Mouse (Mus musculus) forebrain, embryonic 12.5 days (tissue): ENCODE data around the gene Mid1ip1. TPM values are rescaled to one million over a fixed set of nuclear protein-coding genes. Genes with fewer than 3 reads are reported as not detected.

ENCODE experiments used
- ATAC-seq: fragments of 200-750 bp; cut with Nextera tagmentation; 2 replicates; pipeline ENCODE4 v1.8.0; 2017; ENCODE audit warnings: moderate TSS enrichment; ENCODE audit not compliant: low FRiP score
- H3K27ac ChIP-seq: fragments of 300-500 bp; sonication (generic); 2 replicates; pipeline ENCODE4 v1.5.1; 2016; ENCODE audit warnings: mild to moderate bottlenecking
- H3K27me3 ChIP-seq: fragments of 300-500 bp; sonication (generic); 2 replicates; pipeline ENCODE4 v1.6.1; 2016; ENCODE audit warnings: mild to moderate bottlenecking
- H3K36me3 ChIP-seq: fragments of 300-500 bp; sonication (generic); replicated peaks from 2 replicates; pipeline ENCODE4 v1.6.1; 2016; ENCODE audit warnings: mild to moderate bottlenecking
- H3K4me1 ChIP-seq: fragments of 300-500 bp; sonication (generic); 2 replicates; pipeline ENCODE4 v1.6.1; 2016
- H3K4me2 ChIP-seq: fragments of 300-500 bp; sonication (generic); 2 replicates; pipeline ENCODE4 v1.6.1; 2016; ENCODE audit warnings: mild to moderate bottlenecking, moderate library complexity
- H3K4me3 ChIP-seq: fragments of 300-500 bp; sonication (generic); replicated peaks from 2 replicates; pipeline ENCODE4 v1.5.1; 2016; ENCODE audit warnings: mild to moderate bottlenecking
- H3K9ac ChIP-seq: fragments of 300-500 bp; sonication (generic); 2 replicates; pipeline ENCODE4 v1.6.1; 2016; ENCODE audit warnings: mild to moderate bottlenecking
- H3K9me3 ChIP-seq: fragments of 300-500 bp; sonication (generic); 2 replicates; pipeline ENCODE4 v1.6.1; 2016
- WGBS: fragments of 180-500 bp; shearing (Covaris S2); methylation state at CpG from one replicate; pipeline ENCODE4 v1.1.7; 2016; 5-methylcytosine and 5-hydroxymethylcytosine counted together
- polyA plus RNA-seq: library from polyadenylated mRNA; unstranded; fragments of >200 nt; fragmentation: Nextera tagmentation; extraction: Ambion mirVana; gene quantifications from 2 replicates; pipeline ENCODE4 v1.2.1, GENCODE M21; 2016

The Mid1ip1 gene
- polyA plus RNA-seq, 1 experiment from 2014 or later: 67.0 TPM

- no peak overlapping the region for H3K27ac ChIP-seq
- H3K9ac ChIP-seq: no peak overlapping the region
- no peaks in the 10 kb centered on the region for H3K4me1 ChIP-seq
- no peaks in the 10 kb centered on the region for H3K36me3 ChIP-seq
- no peaks in the 10 kb centered on the region for H3K9me3 ChIP-seq
- H3K4me2 ChIP-seq: no peak overlapping the region
- H3K4me3 ChIP-seq: no peak overlapping the region
- WGBS: 33% methylated on average over 1 of the region's 1 CpGs
- no peaks in the 10 kb centered on the region for H3K27me3 ChIP-seq
- no peak for ATAC-seq
Observed at GRCm38 (mm10) chrX:10734874-10735273, 20.1 kb downstream of the Mid1ip1 start.

GRCm38 (mm10) chrX:10758866-10759265 is 44.1 kb downstream of the Mid1ip1 start:
- Histone ChIP-seq H3K9ac (no peak overlapping the region), H3K4me2 (no peak overlapping the region), H3K36me3 (no peaks in the 10 kb centered on the region), H3K27me3 (no peaks in the 10 kb centered on the region), H3K9me3 (no peaks in the 10 kb centered on the region), H3K4me3 (no peak overlapping the region), H3K4me1 (no peaks in the 10 kb centered on the region), H3K27ac (no peak overlapping the region)
- ATAC-seq: no peak
- WGBS: 87% methylated on average over 4 of the region's 4 CpGs

GRCm38 (mm10) chrX:10763476-10764016 is 48.7 kb downstream of the Mid1ip1 start:
- H3K27ac ChIP-seq: peak overlapping the region; percentile 31; the same call in 1 of the 2 replicates
- H3K9me3 ChIP-seq: no peaks in the 10 kb centered on the region
- H3K4me2 ChIP-seq: no peak overlapping the region
- no peak overlapping the region for H3K4me3 ChIP-seq
- no peak for ATAC-seq
- no peaks in the 10 kb centered on the region for H3K4me1 ChIP-seq
- WGBS: 54% methylated on average over 10 of the region's 10 CpGs
- no peak overlapping the region for H3K9ac ChIP-seq
- H3K27me3 ChIP-seq: no peaks in the 10 kb centered on the region
- no peaks in the 10 kb centered on the region for H3K36me3 ChIP-seq

Other genes starting within 250 kb of the Mid1ip1 start
- gene Tspan7, start 229.9 kb upstream of the Mid1ip1 start, polyA plus RNA-seq: 118 and 121 TPM in 2 replicates